Mouse (Mus musculus) lung, postnatal 10 days (tissue): ENCODE results near the gene Btg2.

Source experiments
- DNase-seq: peaks from one replicate; pipeline ENCODE4 v3.0.0; 2021

The Btg2 gene

DNA sequence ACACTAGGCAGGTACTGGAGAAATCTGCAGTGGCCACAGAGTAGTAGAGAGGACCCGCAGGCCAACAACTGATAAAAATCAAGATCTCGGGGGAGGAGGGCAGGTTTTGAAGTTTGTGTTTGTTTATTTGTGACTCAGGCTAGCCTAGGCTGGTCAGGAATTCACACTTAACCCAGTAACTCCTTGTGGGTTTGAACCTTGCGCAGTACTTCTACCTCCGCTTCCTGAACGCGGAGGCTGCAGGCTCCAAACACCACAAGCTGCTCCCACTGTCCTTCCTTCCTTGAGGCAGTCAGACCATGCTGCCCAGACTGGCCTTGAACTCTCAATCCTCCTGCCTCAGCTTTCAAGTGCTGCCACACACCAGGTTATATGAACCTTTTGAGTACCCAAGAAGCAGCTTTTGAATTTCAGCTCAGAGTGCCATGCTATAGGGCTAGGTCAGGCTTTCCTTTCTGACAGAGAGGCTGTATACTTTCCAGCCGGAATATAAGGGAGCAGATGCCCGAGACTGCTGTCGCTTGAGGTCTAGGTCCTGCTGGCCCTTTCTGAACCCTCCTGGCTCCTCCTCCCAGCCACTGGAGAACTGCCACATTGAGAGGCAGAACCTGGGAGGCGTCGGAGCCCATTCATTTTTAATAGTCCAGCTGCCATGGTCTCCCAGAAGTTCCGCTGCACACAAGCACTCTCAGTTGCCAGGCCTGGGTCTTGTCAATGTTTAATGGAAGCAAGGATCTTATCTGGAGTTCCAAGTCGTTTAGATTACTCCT, 19.2 kb upstream of the Btg2 start:
- peak; percentile 90 for DNase-seq

GRCm38 (mm10) chr1:134097080-134097855, 18.3 kb upstream of the Btg2 start:
- no peak for DNase-seq

- peak; percentile 79 for DNase-seq
These were observed 17.5 kb upstream of the Btg2 start for GRCm38 (mm10) chr1:134096264-134096934.

DNA sequence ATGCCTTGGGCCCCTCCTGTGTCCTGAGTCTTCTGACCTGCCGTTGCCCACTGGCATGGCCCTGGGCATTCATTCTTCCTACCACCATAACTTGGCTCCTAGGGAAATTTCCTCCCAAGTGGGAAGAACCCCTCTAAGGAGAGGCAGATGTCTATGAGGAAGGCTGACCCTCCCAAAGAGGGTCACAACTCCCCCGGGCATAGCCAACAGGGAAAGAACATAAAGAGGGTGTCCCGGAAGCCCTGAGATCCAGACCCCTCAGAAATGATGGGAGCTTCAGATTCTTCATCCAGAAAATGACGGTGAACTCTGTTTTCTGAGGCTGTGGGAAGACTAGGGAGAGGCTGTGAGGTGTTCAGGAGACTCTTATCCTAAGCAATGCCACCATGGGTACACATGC, 16.8 kb upstream of the Btg2 start:
- no peak for DNase-seq

DNA sequence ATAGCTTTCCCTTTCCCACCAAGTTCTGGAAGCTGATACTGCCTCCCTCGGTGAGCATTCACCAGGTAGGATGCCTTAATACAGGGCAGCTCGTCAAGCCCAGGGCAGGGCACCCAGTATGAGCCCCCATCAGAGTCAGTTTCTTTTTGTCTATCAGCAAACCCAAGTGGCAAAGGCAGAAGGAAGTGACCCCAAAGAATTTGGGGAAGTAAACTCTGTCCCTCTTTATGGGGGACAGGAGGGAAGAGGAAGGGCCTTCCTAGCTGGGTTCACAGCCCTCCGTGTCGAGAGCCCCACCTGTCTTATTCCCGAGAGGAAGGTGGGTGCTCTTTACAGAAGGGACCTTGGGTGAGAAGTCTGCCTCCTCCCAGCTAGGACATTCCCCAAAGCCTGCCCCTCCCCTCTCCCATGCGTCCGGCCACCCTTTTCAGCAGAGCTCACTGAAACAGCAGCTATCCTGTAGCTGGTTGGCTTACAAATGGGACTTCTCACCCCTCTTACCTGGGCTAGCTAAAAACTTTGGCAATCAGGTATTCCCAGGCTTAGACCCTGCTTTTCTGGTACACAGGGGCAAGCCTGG, 16.2 kb upstream of the Btg2 start:
- no peak for DNase-seq

DNA sequence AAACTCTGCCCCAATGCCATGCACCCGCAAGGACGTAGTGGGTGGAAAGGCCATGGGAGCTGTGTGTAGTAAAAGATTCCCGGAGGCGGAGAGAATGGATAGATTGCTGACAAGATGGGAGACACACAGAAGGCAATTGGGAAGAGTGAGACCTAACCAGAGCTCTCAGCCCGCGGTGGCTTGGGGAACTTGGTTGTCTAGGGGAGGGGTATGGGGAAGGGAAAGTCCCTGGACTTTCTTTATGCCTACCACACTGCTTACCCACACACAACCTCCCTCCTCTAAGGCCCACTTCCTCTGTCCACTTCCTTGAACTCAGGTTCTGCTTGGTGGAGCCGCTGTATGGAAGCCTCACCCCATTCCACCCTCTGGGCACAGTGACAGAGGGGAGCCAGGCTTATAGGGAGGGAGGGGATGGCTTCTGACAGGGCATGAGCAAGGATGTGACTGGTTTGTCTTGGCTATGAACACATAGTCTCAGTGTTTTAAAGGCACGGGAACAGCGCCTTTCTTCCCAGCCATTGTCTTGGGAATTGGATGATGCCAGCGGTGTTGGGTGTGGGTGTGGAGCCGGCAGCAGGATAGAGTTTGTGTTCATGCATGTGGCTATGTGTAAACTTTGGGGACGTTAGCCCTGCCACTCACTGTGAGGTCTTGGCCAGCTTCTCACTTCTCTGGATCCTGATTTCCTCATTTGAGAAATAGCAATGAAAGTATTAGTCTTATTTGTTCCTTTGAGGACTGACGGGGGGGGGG, 15.0 kb upstream of the Btg2 start:
- peak; percentile 80 for DNase-seq

- DNase-seq = peak; percentile 96
These were observed 14.2 kb upstream of the Btg2 start for GRCm38 (mm10) chr1:134092852-134093770.

DNA sequence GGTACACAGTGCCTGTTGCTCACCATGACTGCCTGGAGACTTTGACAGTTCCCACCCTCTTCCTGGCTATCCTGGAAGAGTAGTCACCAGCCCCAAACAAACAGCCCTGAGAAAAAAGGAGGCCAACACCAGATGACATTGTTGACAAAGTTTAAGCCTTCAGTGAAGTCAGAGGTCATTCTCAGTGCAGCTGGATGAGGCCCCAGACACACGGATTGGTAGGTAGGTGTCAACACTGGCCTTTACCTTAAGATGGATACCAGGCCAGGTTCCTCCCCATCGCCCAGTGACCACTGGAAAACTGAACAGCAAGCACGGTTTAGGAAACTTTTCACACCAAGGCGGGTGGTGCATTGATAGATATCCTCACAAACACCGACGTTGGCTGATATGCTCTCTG, 13.4 kb upstream of the Btg2 start:
- DNase-seq = no peak

DNA sequence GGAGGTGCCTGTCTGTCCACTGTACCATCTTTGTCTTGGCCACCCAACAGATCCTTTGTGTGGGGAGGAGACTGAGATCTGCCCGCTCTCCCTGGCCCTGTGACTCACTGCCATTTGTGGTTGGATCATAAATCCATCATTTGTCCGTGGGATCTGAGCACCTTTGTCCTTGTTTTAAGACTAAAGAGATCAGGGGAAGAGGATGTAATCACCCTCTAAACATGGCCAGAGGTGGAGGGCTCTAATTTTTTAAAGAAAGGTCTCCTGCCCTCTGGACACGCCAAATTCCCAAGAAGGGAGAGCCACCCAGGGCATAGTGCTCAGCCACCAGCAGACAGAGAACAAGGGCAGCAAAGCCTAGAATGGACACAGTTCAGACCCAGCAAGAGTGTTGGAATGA, 12.9 kb upstream of the Btg2 start:
- DNase-seq = no peak

DNA sequence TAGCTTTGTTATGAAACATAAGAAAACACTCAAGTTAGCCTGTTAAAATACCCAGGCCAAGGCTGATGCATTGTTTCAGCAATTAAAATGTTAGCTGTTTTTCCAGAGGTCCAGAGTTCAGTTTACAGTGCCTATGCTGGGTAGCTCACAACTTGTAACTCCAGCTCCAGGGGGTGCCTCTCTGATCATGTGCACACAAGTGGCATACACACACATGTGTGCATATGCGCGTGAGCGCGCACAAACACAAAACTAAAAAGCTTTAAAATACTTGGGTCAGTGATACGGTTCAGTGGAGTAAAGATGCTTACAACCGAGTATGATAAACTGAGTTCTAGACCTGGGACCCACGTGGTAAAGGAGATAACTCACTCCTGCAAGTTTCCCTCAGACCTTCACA, 10.2 kb upstream of the Btg2 start:
- DNase-seq = no peak

- peak; percentile 56 for DNase-seq
These were observed 8.0 kb upstream of the Btg2 start for GRCm38 (mm10) chr1:134086811-134087398.

- no peak for DNase-seq
These were observed 7.1 kb upstream of the Btg2 start for GRCm38 (mm10) chr1:134086017-134086416.

GRCm38 (mm10) chr1:134084128-134084527, 5.2 kb upstream of the Btg2 start:
- DNase-seq = no peak

DNA sequence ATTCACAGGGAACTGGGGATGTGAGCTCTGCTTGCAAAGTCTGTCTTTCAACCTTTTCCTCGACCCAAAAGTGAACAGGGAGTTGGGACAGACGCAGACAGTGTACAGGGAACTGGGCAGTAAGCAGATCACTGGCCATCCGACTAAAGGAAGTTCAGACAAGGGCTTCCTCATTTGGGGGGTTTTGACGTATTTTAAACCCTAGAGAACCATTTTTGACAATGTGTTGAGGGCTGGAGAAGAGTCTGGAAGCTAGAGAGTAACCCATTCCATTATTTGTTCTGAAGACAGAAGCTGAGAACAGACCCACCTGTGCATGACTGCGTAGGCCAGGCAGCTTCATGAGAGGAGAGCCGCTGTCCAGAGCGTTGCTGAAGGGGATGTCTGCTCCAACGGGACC, 4.8 kb upstream of the Btg2 start:
- no peak for DNase-seq

DNA sequence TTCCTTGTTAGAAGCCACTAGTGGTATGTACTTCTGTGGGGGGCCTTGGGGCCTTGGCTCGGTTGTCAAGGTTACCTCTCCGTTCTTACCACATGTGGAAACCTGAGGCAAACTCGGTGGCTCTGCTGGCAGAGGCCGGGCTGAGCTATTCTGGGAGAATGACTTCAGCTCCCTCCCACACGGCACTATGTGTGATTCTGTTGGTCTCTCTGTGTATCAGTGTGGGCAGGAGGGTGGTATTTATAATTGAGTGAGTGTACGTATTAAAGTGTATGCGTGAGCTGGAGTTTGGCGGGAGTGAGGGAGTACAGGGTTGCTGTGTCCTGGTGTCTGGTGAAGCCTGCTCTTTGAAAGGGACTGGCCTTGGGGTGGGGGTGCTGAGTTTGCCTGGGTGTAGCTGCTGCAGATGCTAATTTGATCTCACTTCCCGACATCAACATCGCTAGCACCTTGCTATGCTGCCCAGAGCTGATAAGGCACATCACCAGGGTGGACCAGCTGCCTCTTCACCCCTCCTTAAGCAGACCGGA, 4.1 kb upstream of the Btg2 start:
- peak; percentile 69 for DNase-seq

- no peak for DNase-seq
These were observed 2.0 kb upstream of the Btg2 start for GRCm38 (mm10) chr1:134080881-134081450.

GRCm38 (mm10) chr1:134080406-134080805, 1.5 kb upstream of the Btg2 start:
- DNase-seq = no peak

DNA sequence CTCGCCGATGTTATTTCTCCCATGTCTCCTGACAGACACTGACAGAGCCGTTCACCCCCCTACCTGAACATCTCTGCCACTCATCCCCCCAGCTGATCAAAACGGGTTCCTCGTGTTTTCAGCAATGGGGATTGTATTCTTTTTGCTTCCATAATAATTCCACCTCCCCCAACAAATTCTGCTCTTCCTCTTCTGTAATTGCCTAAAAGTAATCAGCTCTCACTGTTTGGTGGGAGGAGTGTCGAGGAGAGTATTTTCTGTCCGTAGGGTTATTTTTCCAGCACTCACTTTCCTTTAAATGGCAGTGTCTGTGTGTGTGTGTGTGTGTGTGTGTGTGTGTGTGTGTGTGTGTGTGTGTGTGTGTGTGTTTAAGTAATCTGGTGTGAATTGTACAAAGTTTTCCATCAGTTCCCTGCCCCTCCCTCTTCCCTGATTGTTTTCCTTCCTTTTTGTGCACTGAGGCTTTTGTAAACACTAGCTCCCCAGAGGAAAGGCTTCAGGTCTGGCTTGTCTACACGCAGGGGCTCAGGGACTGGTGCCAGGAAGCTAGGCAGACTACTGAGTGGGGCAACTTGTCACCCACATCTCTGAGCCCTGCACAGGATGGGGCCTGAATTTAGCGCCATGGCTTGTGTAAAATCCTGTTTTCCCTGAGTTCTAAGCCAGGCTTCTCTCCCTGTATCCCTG, 700 bp upstream of the Btg2 start:
- DNase-seq = peak; percentile 91

- DNase-seq = peak; percentile 54
These were observed 692 bp downstream of the Btg2 start for GRCm38 (mm10) chr1:134078061-134078795.
